Mouse (Mus musculus): ENCODE results near the gene Rad9b.

DNA sequence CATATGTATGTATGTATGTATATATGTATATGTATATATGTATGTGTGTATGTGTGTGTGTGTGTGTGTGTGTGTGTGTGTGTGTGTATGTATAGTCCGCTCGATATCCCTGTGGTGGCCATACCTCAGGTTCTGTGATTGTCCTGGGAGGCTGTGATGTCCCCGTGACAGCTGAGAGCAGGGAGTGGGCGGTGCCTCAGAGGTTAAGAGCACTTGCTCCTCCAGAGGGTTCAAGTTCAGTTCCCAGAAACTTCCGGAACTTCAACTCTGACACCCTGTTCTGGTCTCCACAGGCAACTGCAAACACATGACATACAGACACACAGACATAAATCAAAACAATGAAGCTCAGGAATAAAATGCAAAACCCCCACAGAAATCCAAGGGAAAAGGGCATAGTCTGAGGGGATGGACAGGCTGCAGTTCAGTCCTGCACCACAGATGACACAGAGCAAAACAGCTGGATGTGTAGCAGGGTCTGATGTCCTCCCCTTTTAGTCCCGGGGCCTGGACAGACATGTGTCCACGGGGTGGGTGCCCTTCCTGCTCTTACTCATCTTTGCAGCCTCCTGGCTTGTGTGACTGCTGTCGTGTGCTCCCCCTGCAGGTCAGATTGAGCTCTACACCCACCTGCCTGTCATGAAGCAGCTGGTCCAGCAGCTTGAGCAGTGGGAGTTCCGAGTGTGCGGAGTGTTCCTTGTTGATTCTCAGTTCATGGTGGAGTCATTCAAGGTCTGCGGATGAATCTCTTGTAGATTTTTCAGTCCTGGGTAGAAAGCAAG is 25.5 kb upstream of the Rad9b start:
- TF ChIP-seq GATA1 (IDR thresholded peaks at IDR 0.05; ENCODE audit: borderline replicate concordance, low read length): no peak
- TF ChIP-seq FLI1 (IDR thresholded peaks at IDR 0.05; ENCODE audit: low read length): no peak

Measured in megakaryocyte, embryonic 14.5 days (primary cell).